Mouse (Mus musculus): ENCODE measurements around the gene Gtf2h5.

Gene Gtf2h5

DNA sequence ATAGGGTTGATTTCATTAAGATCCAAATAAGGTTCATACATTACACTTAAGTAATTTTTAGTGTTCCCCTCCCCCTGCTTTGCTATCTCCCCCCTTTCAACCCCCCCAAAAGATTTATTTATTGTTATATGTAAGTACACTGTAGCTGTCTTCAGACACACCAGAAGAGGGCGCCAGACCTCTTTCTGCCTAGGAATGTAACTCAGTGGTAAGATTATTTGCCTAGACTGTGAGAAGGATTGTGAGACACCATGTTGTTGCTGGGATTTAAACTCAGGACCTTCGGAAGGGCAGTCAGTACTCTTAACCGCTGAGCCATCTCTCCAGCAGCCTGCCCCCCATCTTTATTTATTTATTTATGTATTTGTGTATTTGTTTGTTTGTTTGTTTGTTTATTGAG is 31.4 kb downstream of the Gtf2h5 start:
- no peak for DNase-seq (ENCODE audit: low spot score in 2 of 2)

DNA sequence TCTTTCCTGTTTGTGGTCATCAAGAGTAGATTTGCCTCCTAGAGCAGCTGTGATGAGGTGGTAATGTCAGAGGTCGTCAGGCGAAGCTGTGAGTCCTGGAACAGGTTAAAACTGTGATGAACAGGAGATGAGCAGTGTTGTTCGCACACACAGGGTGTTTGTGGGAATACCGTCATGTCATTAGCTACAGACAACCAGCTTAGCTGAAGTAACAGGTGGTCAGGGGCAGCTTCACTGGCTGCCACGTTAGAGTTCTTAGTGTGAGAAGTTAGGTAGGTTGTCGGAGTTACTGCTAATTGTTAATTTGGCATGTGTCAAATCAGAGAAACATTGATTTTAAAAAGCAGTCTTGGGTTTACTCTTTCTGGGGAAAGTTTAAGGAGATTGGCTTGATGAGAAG is 34.1 kb downstream of the Gtf2h5 start:
- no peak for DNase-seq (ENCODE audit: low spot score in 2 of 2)

DNA sequence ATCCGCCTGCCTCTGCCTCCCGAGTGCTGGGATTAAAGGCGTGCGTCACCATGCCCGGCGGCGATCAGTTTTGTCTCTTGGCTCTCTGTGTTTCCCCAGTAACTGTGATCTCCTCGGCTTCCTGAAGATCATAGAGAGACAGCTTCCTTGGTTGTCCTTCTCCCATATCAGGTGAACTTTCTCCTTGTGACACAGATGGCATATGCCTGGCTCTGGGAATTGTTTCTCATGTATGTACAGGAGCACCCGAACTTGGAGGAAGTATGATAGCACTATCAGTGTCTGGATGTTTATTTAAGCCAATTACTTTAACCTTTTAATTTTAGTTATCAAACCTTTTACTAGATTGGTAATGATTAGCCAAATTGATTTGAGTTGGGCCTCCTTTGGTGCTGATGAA is 35.5 kb downstream of the Gtf2h5 start:
- no peak for DNase-seq (ENCODE audit: low spot score in 2 of 2)

DNA sequence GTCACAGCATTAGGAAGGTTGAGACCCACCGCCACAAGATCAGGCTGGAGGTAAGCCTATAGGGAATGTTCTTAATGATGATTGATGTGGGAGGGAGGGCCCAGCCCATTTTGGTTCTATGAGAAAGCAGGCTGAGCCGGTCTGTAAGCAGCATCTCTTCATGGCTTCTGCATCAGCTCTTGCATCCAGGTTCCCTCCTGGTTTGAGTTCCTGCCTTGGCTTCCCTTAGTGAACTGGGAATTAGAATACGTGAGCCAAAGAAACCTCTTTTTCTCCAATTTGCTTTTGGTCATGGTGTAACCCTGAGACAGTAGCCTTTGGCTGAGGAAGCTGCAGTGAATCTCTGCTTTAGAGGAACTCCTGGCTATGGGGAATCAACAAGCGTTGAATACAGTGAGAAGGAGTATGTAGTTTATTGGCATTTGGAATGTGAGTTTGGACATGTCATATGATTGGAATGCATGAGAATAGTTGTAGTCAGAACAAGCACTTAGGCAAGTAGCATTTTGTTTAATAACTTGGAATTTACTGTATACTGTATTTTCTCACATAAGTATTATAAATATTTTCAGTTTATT is 37.7 kb downstream of the Gtf2h5 start:
- no peak for DNase-seq (ENCODE audit: low spot score in 2 of 2)

DNA sequence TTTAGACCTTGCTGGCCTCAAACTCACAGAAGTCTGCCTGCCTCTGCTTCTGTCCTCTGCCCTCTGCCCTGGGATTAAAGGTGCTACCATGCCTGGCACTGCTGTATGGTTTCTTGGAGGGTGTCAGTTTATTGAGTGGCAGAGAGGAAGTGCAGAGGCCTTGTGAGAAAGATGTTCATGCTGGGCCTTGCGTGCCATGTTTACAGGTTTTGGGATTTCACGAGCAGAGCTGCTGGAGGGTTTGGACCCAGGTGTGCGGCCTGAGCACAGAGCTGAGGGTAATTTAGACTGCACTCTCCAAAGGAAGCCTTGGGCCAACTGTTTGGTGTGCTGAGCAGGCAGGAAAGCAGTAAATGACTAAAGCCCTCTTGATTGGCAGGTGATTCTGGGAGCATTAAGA is 38.3 kb downstream of the Gtf2h5 start:
- DNase-seq (ENCODE audit: low spot score in 2 of 2): no peak

DNA sequence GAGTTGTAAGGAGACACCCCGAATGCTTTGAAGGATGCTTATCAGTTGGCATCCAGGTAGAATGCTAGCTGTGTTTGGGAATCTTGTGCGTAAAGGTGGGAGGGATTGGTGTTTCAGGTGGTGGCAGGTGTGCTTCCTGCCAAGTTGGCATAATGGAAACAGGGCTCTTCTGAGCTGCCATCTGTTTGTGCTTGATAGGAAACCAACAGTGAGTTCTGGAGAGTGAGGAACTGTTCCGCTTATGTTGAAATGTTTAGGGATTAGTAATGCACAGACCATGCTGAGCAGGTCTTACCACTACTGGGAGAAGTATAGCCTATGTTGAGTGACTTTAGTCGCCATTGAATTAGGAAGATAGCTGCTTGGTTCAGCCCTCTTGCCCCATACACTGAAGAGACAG is 39.3 kb downstream of the Gtf2h5 start:
- no peak for DNase-seq (ENCODE audit: low spot score in 2 of 2)

DNA sequence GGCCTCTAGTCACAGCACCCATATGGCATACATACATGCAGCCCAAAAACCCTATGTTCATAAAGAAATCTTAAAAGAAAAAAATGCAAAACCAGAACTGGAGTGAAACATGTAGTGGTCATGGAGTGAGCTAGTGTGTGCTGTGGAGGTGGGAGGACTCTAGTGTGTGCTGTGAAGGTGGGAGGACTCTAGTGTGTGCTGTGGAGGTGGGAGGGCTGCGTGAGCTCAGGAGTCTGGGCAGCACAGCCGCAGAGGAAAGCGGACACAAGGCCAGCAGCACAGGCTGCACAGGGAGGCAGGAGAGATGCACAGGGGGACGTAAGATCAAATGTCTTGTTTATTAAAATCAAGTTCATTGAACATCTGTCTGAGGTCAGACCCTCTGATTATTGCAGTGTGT is 44.2 kb downstream of the Gtf2h5 start:
- no peak for DNase-seq (ENCODE audit: low spot score in 2 of 2)

DNA sequence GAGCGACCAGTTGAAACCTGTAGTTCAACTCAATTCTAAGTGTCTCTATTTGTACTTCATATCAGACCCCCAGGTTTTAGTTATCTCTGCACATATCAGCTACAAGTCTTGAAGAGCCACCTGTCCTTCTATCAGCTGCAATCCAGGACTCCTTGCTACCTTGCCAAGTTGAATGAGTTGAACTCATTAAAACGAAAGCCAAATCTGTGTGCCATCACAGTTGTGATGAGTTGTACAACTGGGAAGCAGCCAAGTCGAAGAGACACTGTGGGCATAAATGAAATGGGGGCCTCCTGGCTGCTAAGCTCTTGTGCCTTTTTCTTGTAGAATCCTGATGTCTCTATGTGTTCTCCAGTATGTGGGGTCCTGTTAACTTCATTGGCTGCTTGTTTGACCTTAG is 45.9 kb downstream of the Gtf2h5 start:
- DNase-seq (ENCODE audit: low spot score in 2 of 2): no peak

DNA sequence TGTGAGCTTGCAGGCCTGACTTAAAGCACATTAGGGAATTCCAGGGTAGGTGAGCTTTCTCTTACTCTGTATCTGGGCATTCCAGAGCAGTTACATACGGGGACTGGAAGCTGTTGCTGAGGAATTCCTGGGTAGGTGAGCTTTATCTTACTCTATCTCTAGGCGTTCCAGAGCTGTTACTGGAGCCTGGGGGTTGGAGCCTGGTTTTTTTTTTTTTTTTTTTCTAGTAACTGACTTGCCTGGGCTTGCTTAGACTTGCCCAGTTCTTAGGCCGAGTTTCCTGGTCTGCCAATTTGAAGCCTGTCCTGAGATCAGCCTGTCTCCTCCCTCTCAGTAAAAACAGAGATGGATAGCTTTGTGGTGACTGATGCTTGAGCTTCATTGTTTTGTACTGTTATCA is 48.5 kb downstream of the Gtf2h5 start:
- no peak for DNase-seq (ENCODE audit: low spot score in 2 of 2)

DNA sequence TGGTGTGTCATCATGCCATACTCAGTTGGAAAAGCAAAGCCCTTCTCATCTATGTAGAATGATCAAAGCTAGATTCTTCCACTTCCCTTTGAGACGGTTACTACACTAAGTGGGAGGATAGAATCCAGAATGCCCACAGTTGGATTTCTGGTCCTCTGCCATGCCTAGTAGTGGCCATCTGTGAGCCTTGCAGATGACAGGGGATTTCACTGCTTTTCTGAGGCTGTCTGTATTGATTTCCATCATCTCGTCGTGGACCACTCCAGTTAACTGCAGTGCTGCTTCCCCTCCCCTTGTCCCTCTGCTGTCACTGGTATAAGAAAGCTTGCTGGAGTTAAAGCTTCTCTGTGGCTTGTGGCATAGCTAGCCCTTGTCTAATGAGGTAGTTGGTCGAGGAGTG is 49.8 kb downstream of the Gtf2h5 start:
- DNase-seq (ENCODE audit: low spot score in 2 of 2): no peak

DNA sequence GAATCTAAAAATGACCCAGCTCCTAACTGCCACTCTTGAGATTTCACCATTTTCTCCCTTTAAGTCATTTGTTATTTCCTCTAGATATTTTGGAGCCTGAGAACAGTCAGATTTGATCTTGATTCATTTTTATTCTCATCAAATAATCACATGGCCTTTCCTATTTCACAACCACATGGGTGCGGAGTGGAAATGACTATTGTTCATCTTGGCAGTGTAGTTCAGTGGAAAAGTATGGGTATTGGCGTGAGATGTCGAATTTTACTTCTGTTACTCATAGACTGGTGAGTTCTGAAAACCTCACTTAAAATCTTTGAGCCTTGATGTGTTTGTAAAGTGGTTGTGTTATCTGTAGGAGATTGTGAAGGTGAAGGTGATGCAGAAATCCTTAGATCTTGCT is 51.5 kb downstream of the Gtf2h5 start:
- DNase-seq (ENCODE audit: low spot score in 2 of 2): no peak

All from natural killer cell, adult 2 months (primary cell).